Mouse (Mus musculus) regulatory T cell (primary cell): ENCODE results near the gene Jpt1.
"Not testable (repeated sequence)": the region's sequence is repeated elsewhere in the genome, so short reads cannot be mapped to it uniquely, and the experiment has no call there.

Source experiments
- in situ Hi-C: fragments of 300-600 bp; cut with MboI, MseI; formaldehyde crosslinking; loops from one replicate; pipeline ENCODE4 v1.15.1; 2025; ENCODE audit warnings: high pct_unique_total_duplicates

Gene Jpt1

DNA sequence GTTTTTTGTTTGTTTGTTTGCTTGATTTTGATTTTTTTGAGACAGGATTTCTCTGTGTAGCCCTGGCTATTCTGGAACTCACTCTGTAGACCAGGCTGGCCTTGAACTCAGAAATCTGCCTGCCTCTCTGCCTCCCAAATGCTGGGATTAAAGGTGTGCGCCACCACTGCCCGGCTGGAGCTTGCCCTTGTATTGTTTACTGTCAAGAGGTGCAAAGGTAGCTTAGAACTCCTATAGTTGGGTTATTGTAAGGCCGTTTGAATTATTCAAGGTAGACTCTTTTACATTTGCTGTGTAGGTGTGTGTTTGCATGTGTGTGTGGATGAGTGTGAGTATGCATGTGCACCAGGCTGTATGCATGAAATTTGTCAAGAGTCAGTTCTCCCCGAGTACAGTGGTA lies 37.6 kb downstream of the Jpt1 start:
- in situ Hi-C loops, result not testable (repeated sequence)

DNA sequence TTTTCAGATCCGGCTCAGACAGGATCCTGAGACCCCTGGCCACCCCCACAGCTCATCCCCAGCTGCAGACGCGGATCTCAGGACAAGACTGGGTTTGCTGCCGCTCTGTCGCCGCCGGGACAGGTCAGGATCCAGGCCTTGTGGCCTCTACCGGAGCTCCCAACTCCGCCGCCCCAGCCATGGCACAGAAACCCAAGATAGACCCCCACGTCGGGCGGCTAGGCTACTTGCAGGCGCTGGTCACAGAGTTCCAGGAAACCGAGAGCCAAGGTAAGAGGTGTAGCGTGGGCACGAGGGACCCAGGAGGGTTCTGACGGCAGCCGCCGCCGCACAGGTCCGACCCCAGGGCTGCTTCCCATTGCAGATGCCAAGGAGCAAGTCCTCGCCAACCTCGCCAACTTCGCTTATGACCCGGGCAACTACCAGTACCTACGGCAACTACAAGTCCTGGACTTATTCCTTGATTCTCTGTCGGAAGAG lies 38.4 kb downstream of the Jpt1 start:
- in situ Hi-C loops, result no loop called here

DNA sequence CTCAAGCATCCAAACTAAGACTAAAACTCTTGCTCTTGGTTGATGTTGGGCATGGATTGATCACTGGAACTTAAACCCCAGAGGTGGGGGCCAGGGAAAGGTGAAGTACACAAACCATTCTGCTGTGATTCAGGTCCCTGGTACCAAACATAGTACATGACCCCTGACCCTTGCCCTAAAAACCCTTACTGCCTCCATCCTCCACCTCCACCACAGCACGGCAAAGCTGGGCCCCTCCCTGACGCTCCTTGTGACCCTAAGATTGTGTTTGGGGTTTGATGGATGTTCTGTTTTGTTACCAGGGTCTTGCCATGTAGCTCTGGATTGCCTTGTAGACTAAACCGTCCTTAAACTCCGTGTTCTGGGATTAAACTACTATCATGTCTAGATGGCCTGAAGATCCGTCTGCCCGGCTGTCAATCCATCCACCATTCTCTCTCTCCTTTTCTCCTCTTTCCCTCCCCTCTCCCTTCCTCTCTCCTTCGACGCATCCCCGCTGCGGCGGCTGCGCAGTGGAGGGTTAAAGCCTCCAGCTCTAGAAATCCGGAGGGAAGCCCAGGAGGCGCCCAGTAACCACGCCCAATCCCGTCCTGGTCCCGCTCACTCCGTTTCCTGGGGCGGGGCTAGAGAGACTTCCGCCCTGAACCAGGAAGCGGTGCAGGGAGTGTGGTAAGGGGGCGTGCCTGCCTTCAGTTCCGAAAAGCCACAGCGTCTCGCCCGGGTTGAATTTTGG lies 39.0 kb downstream of the Jpt1 start, which contains the start of gene Armc7:
Gene Armc7 (plus strand): TSS at position 643 of the 733 bp plus-strand sequence.
- in situ Hi-C loops, result no loop called here

DNA sequence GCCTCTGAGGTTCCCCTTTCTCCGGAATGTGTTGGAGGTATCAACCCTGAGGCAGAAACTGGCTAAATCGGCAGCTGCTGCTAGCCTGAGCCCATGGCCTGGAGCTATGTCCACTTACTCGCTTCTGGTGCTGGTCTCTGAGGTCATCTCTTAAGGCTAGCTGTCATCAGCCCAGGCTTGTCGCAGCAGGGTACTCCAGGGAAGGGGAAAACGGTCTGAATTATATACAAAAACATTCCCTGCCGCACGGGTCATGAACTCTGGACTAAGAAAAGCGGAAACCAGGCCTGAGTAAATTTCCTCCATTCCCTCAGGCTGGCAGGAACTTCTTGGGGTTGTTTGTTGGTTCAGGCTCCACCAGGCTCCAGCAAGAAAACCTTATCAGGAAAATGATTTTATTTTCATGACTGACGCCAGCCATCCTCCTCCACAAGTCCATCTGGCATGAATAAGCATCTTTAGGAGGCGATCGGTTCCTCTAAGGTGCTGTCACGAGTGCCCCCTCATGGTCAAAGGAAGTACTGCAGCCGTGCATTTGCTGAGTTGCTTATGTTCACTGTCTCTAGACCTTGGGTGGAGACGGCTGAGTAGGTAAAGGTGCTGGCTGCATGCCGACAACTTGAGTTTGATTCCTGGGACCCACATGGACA lies 40.4 kb downstream of the Jpt1 start:
- in situ Hi-C loops, result loop anchor here (5.0 to 25.0 kb wide), 3 partner anchors 41 to 1111 kb away; no protein-coding TSS in a partner anchor

DNA sequence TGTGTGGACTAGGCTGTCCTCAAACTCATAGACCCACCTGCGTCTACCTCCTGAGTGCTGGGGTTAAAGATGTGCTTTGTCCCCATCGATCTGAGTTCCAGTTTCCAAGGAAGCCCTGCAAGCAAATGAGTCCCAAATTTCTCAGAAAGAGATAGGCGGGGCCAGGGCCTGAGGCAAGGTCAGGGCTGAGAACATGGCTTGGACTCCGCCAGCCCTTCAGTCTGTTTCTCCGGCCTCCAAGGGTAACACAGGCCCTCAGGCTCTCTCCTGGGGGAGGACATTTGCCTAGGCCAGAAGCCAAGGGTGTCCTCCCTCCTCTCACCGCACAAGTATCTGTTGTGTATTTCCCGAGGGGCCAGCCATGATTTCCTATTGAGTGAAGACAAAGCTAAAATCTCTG lies 42.0 kb downstream of the Jpt1 start:
- in situ Hi-C loops, result loop anchor here (5.0 to 25.0 kb wide), 3 partner anchors 40 to 1110 kb away; no protein-coding TSS in a partner anchor

DNA sequence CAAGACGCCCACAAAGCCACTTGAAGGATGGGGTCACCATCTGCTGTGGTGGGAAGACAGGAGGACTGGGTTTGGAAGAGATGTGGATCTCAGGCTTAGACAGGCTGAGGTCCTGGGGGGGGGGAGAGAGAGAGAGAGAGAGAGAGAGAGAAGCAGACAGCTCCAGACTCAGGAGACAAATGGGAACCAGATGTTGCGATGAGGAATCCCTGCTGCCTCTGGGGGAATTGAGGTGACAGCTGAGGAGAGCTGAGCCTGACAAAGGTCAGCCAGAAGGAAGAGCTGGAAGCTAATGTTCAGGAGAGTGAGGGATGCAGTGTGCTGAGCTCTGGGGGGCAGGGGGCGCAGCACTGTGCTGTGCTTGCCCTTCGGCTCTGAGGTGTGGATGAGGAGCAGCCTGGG lies 47.0 kb downstream of the Jpt1 start:
- in situ Hi-C loops, result loop anchor here (25.0 kb wide), 1 partner anchor 1105 kb away; no protein-coding TSS in a partner anchor

DNA sequence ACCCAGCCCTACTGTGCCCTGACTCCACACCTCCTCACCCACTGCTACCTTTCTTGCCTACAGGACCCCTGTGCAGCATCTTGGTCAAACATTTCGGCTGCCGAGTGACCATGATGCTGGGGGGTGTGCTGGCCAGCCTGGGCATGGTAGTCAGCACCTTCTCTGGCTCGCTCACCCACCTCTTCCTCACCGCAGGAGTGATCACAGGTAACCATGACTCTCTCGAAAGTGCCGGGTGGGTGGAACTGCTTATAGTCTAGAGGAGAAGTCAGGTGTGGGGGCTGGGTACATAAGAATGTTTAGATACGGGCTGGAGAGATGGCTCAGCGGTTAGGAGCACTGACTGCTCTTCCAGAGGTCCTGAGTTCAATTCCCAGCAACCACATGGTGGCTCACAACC lies 49.3 kb downstream of the Jpt1 start:
- in situ Hi-C loops, result loop anchor here (25.0 kb wide), 1 partner anchor 1103 kb away; no protein-coding TSS in a partner anchor

DNA sequence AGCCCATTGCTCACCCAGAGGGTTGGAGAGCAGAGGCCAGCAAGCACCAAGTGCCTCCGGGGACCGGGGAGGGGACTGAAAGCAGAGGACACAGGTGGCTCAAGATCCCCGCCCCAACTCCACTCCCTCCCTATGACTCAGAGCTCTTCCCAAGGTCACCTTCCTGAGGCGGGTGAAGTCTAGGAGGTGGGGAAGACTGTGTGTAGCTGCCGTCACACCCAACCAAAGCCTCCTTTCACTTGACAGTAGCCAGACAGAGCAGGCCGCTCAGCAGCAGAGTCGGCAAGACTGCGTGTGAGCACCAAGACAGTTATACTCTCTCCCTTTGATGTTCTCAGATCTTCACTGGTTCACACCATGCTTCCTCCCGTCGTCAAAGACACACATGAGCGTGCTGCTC lies 50.8 kb downstream of the Jpt1 start:
- in situ Hi-C loops, result loop anchor here (25.0 kb wide), 1 partner anchor 1101 kb away; no protein-coding TSS in a partner anchor

DNA sequence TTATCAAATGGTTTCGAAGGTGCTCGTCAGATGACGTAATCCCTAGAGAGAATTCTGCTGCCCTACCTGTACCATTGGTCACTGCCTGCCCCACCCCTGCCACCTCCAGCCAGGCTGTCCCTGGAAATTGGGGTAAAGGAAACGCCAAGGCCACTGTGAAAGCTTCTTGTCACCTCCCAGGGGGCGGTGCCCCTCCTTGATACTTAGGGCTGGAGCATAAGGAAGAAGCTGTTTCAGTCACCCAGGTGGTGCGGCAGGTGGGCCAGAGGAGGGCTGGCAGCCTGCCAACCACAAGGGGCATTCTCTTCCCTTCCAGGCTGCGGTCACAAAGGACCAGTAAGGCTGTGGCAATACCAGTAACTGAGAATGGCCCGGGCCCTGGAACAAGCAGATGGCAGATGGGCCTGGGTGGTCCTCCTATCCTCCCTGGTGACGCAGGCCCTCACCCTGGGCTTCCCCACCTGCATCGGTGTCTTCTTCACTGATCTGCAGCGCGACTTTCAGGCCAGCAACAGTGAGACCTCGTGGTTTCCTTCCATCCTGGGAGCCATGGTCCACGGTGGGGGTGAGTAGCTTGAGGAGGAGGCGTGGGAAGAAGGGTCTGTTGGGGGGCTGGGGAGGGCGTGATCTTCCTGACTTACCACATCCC lies 51.8 kb downstream of the Jpt1 start, which contains the start of gene Slc16a5:
Gene Slc16a5 (plus strand): TSS at position 232 of the 649 bp plus-strand sequence.
- in situ Hi-C loops, result loop anchor here (25.0 kb wide), 1 partner anchor 1100 kb away; no protein-coding TSS in a partner anchor

DNA sequence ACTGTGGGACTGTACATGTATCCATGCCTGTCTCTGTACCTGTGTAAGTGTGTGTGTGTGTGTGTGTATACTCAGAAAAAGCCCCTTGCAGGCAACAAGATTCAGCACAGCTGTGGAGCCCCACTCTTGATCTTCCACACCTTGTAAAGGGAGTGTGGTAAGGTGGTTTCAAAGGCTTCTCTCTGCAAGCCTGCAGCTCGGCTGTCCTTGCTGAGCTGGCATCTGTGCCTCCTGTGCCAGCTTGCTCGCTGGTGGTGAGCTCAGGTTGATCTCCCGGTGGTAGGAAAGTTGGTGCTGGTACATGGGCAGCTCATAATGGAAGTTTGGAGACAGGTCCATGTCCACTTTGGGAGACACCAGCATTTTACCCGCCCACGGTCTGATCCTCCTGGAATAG lies 52.3 kb downstream of the Jpt1 start:
- in situ Hi-C loops, result loop anchor here (25.0 kb wide), 1 partner anchor 1100 kb away; no protein-coding TSS in a partner anchor

DNA sequence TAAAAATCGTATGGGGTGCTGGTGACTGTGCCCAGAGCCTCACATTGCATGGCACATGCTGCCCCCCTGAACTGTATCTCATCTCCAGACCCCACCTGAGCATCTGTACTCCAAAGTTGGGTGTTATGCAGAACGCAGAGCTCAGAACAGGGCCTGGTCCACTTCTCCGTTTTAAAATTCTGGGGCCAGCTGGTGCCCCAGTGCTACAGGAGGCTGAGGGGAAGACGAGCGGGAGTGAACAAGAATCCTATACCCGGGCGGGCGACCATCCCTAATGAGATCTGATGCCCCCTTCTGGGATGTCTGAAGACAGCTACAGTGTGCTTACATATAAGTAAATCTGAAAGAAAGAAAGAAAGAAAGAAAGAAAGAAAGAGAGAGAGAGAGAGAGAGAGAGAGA lies 53.2 kb downstream of the Jpt1 start:
- in situ Hi-C loops, result loop anchor here (25.0 kb wide), 1 partner anchor 1099 kb away; no protein-coding TSS in a partner anchor

DNA sequence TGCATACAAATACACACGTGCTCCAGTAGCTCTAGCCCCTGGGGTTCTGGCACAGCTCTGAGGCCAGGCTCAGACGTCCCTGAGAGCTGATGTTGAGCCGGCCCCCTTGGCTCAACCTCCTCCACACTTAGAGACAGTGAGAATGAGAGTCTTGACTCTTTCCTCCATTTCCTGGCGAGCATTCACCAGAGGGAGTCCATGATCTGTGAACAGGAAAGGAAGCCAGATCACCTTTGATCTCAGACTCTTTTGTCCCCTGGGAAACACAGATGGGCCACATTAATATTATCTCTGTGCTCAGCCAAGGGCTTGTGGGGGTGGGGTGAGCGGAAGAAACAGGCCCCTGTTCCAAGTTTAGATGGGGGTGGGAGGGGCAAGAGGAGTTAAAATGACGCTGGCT lies 56.8 kb downstream of the Jpt1 start:
- in situ Hi-C loops, result loop anchor here (10.0 to 25.0 kb wide), 2 partner anchors 1095 to 1537 kb away; no protein-coding TSS in a partner anchor

DNA sequence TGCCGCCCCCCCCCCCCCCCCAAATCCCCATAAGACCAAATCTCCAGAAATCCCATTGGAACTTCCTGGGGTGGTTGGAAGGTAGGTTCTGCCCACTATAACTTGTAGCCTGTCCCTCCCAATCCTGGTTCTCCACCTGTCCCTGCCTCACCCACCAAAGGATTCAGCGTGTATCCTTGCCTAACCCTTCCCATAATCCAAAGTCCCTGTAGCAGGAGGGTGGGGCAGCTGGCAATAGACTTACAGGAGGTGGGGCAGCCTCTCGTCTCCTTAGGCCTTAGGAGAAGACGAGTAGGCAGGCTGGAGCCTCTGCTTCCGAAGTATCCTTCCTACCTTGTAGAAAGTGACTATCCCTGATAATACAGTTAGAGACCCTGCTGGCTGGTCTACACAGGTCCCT lies 58.0 kb downstream of the Jpt1 start:
- in situ Hi-C loops, result loop anchor here (10.0 to 25.0 kb wide), 2 partner anchors 1094 to 1539 kb away; no protein-coding TSS in a partner anchor

DNA sequence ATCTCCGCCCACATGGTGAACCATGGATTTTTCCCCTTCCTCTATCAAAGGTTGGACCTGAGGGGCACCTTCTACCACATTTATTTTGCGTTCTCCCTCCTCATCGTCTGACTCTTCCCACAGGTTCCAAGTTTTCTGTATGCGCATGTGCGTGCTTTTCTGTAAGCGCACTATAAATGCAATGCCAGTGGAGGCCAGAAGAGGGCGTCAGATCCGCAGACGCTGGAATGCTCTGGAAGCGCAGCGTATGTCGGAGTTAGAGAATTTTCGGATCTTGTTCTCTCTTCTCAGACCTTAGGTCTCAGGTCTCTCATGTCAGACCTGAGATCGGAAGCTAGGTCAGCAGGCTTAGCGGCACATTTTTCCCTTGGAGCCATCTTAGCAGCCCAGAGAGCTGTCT lies 58.6 kb downstream of the Jpt1 start:
- in situ Hi-C loops, result loop anchor here (10.0 to 25.0 kb wide), 2 partner anchors 1093 to 1539 kb away; no protein-coding TSS in a partner anchor

DNA sequence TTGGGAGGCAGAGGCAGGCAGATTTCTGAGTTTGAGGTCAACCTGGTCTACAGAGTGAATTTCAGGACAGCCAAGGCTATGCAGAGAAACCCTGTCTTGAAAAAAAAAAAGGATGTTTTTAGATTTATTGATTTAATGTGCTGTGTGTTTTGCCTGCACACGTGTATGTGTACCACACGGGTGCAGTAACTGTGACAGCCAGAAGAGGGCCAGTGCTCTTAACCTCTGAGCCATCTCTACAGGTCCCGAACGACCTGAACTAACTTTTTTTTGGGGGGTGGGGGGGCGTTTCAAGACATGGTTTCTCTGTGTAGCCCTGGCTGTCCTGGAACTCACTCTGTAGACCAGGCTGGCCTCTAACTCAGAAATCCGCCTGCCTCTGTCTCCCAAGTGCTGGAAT lies 59.4 kb downstream of the Jpt1 start:
- in situ Hi-C loops, result loop anchor here (10.0 to 25.0 kb wide), 2 partner anchors 1093 to 1540 kb away; no protein-coding TSS in a partner anchor

DNA sequence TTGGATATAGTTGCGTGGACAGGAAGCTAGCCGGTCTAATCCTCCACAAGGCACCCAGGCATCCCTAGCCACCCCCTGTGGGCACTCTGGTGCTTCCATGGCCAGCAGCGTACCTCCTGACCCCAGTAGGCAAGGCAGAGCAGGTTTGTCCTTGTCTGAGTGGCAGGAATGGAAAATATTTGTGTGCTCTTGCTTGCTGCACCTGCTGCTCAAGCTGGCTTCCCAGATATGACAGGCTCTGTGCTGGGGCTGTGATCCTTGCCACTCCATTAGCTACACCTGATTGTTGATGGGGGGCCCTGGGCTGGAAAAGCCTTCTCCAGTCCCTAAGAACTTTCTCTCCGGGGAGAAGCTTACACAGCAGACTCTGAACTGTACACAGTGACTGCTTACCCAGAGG lies 60.9 kb downstream of the Jpt1 start:
- in situ Hi-C loops, result loop anchor here (10.0 to 25.0 kb wide), 2 partner anchors 1091 to 1541 kb away; no protein-coding TSS in a partner anchor

DNA sequence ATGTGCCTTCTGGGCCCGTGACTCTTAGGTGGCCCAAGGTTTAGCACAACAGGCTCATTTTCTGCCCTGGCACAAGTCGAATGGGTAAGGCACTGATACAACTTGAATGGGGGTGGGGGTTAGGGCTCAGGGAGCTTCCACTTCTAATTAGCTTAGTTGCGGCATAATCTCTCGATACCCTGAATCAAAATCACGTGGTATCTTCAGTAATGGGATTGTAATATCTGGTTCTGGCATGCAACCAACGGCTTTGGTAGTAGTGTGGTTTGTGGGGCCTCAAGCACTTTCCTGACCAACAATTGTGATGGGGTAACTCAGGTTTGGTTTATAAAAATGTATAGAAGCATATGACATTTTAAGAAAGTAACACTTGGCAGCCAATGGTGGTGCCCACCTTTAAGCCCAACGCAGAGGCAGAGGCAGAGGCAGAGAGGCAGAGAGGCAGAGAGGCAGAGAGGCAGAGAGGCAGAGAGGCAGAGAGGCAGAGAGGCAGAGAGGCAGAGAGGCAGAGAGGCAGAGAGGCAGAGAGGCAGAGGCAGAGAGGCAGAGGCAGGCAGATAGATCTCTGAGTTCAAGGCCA lies 61.8 kb downstream of the Jpt1 start:
- in situ Hi-C loops, result loop anchor here (10.0 to 25.0 kb wide), 2 partner anchors 1090 to 1542 kb away; no protein-coding TSS in a partner anchor

DNA sequence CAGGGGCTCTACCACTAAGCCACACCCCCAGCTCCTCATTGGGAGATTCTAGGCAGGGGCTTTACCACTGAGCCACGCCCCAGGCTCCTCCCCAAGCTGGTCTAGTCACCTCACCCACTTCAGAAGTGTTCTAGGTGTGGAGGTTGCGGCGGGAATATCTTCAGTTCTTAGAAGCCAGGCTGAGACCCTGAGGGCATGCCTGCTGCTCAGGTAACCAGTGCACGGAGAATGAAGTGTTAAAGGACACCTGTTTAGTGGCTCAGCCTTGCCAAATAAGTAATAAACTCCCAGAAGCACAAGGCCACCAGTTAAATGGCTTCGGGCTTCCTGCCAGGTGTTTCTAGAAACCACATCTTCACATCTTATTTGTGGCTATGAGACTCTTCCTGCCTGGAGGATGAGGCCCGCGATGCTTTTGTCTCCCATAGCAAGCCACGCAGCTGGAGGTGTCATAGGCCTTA lies 62.4 kb downstream of the Jpt1 start:
- in situ Hi-C loops, result loop anchor here (10.0 to 25.0 kb wide), 2 partner anchors 1090 to 1543 kb away; no protein-coding TSS in a partner anchor

DNA sequence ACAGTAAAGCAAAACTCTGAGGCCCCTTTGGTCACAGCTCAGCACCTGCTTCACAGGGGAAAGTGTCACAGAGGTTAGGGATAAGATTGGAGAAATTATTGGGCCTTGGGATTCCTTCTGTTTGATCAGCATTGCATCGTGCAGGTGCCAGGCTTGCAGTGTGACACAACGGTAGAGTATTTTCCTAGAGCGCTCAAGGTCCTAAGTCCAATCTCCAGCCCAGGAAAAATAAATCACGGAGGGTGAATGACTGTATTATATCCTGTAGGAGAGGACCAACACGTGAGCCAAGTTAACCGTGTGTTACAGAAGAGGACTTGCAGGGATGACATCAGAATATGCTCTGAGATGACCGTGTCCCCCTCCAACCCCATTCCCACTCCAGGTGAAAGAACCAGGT lies 64.0 kb downstream of the Jpt1 start:
- in situ Hi-C loops, result loop anchor here (10.0 to 25.0 kb wide), 2 partner anchors 1088 to 1545 kb away; no protein-coding TSS in a partner anchor

DNA sequence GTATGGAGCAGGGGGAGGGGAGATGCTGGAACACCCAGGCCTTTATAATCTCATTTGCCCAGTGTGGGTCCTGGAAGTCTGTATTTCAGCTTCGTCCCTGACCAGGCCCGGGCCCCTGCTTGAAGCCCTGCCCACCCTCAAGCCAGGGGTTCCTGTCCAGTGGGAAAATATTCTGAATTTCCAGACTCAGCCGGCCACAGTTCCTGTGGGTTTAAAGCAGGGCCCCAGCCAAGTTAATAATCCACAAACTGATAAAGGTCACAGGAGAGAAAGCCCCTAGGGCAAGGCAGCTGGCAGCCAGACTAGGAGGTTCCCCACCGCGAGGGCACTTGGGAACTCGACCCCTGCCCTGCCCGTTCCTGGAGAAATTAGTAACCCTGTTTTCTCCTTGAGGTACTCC lies 65.2 kb downstream of the Jpt1 start:
- in situ Hi-C loops, result no loop called here

DNA sequence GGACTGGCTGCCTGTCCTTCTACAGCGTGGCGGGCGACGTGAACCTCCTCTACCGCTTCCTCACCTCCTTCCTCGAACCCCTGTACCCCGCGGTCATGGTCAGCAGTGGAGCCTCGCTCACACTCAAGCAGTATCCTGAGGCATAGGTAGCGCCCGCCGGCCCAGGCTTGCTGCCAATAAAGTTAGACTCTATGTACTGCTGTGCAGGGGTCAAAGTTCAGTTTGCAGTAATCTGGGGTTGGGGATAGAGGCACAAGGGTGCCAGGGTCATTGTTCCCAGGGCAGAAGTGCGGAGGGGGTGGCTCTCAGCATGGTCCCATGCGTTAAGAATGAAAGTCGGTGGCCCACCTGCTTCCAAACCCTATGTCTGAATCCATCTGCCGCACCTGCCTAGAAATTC lies 66.1 kb downstream of the Jpt1 start:
- in situ Hi-C loops, result no loop called here
